Mouse (Mus musculus): Measurements from ENCODE around the gene Sncg.

DNA sequence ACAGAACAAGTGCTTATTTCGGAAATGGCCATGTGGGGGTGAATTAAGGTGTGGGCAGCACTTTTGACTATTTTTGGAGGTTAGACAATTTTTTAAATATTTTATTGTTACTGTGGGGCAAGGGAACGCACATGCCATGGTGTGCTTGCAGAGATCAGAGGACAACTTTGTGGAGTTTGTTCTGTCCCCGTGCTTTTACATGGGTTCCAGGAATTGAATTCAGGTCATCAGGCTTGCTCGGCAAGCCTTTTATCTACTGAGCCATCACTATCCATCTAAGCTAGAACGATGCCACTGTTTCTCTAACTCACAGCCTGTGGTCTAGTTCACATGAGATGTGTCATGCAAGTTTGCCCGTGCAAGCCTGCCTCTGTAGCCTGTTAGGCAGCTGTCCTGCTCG is 26.3 kb downstream of the Sncg start:
- TF ChIP-seq KAT2A (conservative IDR thresholded peaks at IDR 0.05; ENCODE audit: low read depth, low read length) (no peak), MXI1 (IDR thresholded peaks at IDR 0.05; ENCODE audit: low read depth, low read length) (no peak), CHD2 (IDR thresholded peaks at IDR 0.05; ENCODE audit: low read length) (no peak), SMC3 (IDR thresholded peaks at IDR 0.05; ENCODE audit: low read depth, low read length) (no peak), GATA1 (IDR thresholded peaks at IDR 0.05; ENCODE audit: low read depth, low read length) (no peak), CTCF (IDR thresholded peaks at IDR 0.05 in 2 of 3, conservative IDR thresholded peaks at IDR 0.05 in 1 of 3; ENCODE audit: control insufficient read depth in 1 of 3, insufficient read depth in 1 of 3, low read depth in 2 of 3, low read length in 3 of 3, poor library complexity in 1 of 3, severe bottlenecking in 1 of 3) (no peak), USF1 (IDR thresholded peaks at IDR 0.05; ENCODE audit: low read depth, low read length) (no peak)
